Mouse (Mus musculus) G1E (cell line): ENCODE results near the gene Gabbr2.

Source experiments
- CTCF ChIP-seq: IDR thresholded peaks from 2 replicates; pipeline ENCODE4 v1.5.1; 2012; ENCODE audit warnings: low read depth, low read length, inconsistent platforms, mixed read lengths
- GATA1 ChIP-seq: IDR thresholded peaks from 2 replicates; pipeline ENCODE4 v1.6.1; 2012; ENCODE audit warnings: borderline replicate concordance, low read length, inconsistent platforms, mixed read lengths
- GATA2 ChIP-seq: IDR thresholded peaks from 2 replicates; pipeline ENCODE4 v1.6.1; 2012; ENCODE audit warnings: low read depth, low read length, inconsistent platforms, borderline replicate concordance
- POLR2AphosphoS5 ChIP-seq: IDR thresholded peaks from 2 replicates; pipeline ENCODE4 v1.6.1; 2012; ENCODE audit warnings: low read depth, low read length, inconsistent platforms; ENCODE audit not compliant: insufficient replicate concordance
- TAL1 ChIP-seq: conservative IDR thresholded peaks from 2 replicates; pipeline ENCODE4 v1.6.1; 2012; ENCODE audit warnings: low read depth, low read length, inconsistent platforms, mixed read lengths

DNA sequence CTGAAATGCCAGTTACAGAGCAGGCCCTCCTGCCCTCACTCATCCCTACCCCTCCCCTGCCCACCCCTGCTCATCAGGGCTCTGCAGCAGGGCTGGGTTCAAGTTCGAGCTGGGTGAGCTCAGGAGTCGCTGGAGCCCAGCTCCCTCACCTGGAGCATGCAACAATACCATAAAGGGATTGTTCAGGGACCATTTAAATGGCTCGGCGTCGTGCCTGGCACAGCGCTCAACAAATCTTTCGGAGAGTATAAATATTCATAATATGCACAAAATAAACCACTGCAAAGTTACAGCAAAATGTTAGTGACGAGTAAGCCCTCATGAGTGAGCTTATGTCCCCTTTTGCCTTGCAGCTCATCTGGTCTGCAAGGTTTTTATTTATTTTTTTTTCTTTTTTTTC is 40.5 kb upstream of the Gabbr2 start:
- TF ChIP-seq CTCF (no peak), GATA1 (no peak), TAL1 (no peak), GATA2 (no peak), POLR2AphosphoS5 (no peak)
